Mouse (Mus musculus): Measurements from ENCODE around the gene Srcin1.
A peak's percentile ranks its signal among the peaks of the same experiment; 100 is the strongest.

Srcin1 gene

GRCm38 (mm10) chr11:97531381-97532260, 44.4 kb downstream of the Srcin1 start:
- DNase-seq, result peak; percentile 88

DNA sequence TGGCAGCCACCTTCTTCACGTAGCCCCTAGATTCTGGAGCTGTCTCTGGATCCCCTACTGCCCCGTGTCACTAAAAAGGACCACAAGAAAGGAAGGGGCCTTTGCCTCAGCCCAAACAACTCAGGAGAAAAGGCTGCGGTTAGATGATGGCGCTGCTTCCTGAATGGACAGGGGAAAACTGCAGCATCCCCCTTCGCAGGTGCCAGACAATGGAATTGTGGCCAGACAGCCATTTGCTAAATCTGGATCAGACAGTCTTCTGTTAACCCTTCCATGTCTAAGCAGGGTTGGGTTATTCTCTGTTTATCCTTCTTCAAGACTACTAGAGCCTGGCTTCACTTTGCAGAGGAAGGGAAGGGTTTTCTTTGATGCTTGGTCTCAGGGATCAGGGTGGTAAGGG, 45.0 kb downstream of the Srcin1 start:
- no peak for DNase-seq

DNA sequence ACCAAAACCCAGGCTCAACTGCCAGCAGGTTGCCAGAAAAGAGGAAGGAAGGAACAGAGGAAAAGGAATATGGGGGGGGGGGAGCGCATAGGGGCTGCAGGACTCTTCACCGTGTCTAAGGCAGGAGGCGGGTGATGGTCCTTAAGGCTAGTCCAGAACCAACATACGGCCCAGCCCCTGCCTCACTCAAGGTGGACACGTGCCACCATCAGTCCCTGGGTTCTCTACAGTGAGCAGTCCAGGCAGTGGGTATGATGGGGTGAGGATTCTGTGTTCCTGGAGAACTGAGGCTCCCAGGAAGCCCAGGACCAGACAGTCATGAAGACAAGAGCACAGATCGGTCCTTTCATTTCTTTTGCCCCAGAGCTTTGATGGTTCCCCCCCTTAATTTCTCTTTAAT, 45.9 kb downstream of the Srcin1 start:
- no peak for DNase-seq

- no peak for DNase-seq
These were observed 47.6 kb downstream of the Srcin1 start for GRCm38 (mm10) chr11:97528282-97528808.

- no peak for DNase-seq
These were observed 50.7 kb downstream of the Srcin1 start for GRCm38 (mm10) chr11:97525313-97525712.

- DNase-seq, result no peak
These were observed 51.7 kb downstream of the Srcin1 start for GRCm38 (mm10) chr11:97524306-97524705.

GRCm38 (mm10) chr11:97523827-97524261, 52.1 kb downstream of the Srcin1 start:
- DNase-seq, result no peak

DNA sequence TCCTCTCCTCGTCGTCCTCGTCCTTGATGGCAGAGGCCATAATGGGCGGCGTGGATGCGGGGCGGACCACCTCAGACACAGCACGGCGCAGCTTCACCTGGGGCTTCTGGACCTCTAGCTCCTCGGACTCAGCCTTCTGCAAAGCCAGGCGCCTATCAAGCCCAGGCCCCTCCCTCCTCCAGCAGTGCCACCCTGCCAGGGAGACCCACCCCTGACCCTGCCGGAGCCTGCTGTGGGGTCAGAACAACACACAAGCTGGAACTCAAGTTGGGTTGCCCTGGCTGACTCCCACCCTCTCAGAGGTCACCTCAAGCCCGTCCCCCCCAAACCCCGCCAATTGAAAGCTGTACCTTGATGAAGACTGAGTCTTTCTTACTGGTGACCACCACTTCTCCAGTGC, 52.9 kb downstream of the Srcin1 start:
- DNase-seq, result no peak

DNA sequence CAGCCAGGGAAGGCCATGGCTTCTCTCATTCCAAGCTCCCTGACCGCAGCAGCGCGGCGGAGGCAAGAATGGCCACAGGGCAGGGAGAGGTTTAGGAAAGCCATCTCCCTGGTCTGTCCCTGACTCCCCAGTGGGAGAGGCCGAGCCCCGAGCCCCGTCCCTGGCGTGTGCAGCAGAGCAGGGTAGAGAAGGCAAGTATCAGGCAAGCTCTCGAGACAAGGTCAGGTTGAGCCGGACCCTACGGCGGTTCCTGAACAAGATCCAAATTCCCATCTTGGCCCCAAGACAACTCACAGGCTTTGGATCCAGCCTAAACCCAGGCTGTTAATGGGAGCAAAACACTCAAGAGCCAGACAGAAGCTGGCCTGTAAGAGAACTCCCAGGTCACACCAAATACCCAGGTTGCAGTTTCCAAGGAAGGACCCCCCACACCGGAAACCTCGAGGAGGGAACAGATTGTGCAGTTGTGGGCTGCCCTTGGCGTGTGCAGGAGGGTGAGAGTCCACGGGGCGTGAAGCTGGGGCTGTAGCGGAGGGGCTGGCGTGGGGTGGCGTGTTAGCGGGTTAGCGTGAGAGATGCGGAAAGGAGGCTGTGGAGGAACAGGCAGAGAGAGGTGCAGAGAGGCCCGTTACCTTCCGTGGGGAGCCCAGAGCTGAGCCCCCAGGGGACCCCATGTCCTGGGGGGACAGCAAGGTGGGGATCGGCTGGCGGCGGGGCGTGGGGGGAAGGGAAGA, 54.1 kb downstream of the Srcin1 start:
- no peak for DNase-seq

GRCm38 (mm10) chr11:97520541-97520940, 55.4 kb downstream of the Srcin1 start:
- no peak for DNase-seq

GRCm38 (mm10) chr11:97513066-97513465, 62.9 kb downstream of the Srcin1 start:
- no peak for DNase-seq

GRCm38 (mm10) chr11:97512511-97512910, 63.5 kb downstream of the Srcin1 start:
- no peak for DNase-seq

DNA sequence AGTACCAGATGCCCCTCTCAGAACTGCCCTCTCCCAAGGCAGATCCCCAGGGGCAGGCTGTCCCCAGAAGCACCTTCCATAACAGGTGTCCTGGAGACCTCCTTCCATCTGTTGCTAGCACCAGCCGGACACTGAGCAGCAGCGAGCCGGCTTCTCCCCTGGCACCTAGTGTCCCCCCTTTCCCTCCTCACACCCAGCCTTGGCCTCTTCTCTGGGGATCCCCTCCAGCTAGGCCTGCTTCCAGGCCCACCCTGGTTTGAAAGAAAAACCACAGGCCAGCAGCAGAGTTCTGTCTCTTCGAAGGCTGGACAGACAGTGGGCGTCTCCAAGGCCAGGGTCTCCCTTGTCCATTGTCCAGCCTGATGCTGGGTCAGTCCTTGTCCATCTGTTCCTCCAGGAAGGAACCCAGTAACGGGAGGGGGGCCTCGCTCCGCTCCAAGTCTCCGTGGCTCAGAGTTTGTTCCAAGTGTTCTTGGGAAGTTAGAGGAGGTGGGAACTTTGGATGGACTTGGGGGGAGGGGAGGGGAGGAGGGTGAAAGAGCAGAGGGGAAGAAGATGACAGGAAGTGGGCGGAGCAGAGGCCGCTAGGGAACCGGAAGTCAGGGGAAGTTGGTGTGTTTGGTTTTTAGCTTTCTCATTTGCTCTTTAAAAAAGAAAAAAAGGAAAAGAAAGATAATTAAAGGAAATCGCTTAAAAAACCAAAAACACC, 64.2 kb downstream of the Srcin1 start:
- peak; percentile 66 to 78 for DNase-seq

DNA sequence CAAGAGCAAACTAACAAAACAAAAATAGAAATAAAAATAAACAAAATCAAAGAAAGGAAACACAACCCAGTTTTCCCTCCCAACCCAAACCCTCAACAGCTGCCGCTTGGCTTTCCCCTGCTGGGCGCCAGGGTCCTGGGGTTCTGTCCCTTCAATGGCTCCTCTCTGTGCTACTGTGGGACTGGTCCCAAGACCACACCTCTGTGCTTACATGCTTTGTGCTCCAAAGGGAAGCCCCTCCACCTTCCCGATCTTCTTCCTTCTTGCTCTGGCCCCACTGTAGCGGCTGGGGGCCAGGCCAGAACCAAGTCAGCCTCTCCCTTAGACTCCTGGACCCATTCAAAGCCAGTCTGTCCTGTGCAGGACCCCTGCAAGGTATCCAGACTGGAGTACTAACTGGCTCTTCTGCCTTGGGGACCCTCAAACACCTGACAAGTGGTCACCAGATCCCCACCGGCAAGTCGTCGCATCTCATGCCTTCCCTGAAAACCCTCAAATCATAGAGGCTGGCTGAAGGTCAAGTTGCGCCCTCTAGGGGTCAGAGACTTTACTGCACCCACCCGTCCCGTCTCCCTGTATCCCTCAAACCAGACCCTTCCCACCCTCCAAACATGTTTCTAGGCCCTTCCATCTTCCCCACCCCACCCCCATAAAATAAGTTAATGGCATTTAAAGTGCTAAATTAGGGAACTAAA, 64.9 kb downstream of the Srcin1 start:
- peak; percentile 69 to 73 for DNase-seq

- DNase-seq, result peak; percentile 28 to 57
These were observed 66.1 kb downstream of the Srcin1 start for GRCm38 (mm10) chr11:97509715-97510485.

GRCm38 (mm10) chr11:97509058-97509457, 66.9 kb downstream of the Srcin1 start:
- DNase-seq, result peak in 1 of 2 experiments; percentile 45

DNA sequence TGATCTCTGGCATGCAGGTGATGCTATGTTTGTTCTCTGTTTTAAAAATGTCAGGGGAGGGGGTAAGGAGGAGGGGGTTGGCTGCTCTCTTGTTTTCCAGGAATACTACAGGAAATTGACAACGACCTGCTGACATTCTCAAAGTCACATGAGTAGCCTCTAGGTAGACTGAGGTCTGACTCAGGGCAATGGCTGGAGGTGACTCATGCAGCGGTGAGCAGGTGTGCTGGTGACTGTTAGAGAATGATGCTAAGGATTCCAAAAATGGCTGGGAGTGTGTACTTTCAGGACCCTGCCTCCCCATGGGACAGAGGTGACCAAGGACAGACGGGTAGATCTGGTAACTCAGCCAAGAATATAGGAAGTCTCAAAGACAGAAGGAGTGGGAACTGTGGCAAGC, 67.8 kb downstream of the Srcin1 start:
- DNase-seq, result no peak

DNA sequence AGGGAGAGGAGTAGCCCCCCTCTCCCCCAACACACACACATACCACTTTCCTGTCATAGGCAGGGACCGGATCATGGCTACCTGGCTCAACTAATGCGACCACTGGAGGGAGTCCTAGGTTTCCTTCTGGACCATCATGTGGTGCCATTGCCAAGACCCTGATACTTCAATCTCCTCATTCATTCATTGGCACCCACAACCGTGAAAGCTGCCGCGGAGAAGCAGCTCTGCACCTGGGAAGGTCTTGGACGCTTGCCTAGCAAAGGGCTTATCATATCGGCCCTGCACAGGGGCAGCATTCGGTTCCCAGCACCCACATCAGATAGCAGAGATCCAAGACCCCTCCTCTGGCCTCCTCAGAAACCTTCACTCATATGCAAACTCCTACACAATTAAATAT, 69.7 kb downstream of the Srcin1 start:
- DNase-seq, result no peak

DNA sequence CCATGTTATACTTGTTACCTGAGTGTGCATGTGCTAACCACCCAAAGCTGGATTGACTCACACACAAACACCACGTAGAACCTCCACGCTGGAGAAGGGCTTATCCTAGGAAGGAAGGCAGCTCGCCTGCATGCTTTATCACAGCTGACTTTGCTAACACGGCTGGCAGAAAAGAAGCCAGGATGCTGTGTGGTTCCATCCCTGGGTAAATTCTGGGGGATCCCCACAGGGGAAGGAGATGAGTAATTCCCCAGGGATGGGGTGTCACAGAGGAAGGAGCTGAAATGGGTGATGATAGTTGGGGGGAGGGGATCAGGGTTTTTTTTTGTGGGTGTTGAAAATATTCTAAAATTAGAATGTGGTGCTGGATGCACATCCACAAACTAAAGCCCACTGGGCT, 70.2 kb downstream of the Srcin1 start:
- DNase-seq, result no peak

GRCm38 (mm10) chr11:97502846-97503245, 73.1 kb downstream of the Srcin1 start:
- no peak for DNase-seq

DNA sequence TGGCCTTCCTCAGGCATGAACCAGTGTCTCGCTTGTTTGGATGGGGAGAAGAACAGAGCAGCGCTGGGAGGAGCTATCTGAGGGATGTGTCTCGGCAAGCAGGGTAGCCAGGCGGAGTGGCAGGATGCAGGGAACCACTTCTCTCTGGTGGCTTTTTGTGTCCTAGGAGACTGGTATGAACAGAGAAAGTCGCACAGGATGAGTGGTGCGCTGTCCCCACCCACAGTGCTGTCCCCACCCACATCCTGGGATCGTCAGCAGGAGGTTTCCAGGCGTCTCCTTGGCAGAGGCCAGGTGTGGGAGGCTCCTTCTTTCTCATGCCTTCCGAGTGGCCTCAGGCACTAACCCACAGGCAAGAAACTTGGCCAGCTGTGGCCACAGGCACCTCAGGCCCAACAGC, 73.6 kb downstream of the Srcin1 start:
- DNase-seq, result no peak

All from thymus, postnatal 36 days (tissue).